Mouse (Mus musculus): ENCODE measurements around the gene Lekr1.

Lekr1 gene

DNA sequence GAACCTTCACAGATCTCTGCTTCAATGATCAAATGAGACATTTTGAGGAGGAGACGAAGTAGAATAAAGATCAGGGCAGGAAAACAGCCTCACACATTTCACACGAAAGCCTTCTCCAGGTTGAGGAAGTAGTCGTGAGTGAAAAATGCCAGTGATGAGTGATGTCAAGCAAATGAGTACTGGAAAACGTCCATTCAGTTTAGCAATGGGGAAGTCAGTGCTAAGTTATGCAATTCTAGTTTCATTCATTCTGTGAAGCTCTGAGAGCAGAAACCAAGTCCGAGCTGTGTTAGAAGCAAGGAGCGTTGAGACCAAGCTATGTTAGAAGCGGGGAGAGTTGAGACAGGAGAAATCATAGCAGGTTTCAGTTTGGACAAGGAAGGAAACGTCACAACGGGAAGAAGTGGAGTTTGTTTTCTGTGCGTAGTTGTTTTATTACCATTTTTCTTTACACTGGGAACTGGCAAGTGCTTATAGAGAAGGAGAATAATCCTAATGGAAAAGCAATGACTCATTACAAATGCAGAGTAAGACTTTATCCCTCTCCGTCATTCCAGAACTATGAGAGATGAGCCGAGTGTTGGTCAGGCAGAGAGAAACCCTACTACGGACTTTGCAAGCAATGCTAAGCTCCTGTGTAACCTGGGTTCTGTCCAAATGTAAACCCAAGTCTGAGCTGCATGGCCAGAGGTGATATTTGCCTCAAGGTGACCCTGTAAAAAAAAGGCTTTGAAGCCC is 207.2 kb downstream of the Lekr1 start:
- WGBS, result 79% methylated on average over 13 of the region's 13 CpGs

Data from cerebral cortex, adult 2 months (tissue).